Mouse (Mus musculus) liver, embryonic 12.5 days (tissue): Measurements from ENCODE around the gene Cfap126. TPM values are rescaled to one million over a fixed set of nuclear protein-coding genes. Genes with fewer than 3 reads are reported as not detected.
"Not testable (repeated sequence)": the region's sequence is repeated elsewhere in the genome, so short reads cannot be mapped to it uniquely, and the experiment has no call there.

Source experiments
- ATAC-seq: fragments of 200-750 bp; cut with Nextera tagmentation; 2 replicates; pipeline ENCODE4 v1.8.0; 2017; ENCODE audit warnings: moderate number of reproducible peaks, mild to moderate bottlenecking, moderate library complexity
- H3K27ac ChIP-seq: fragments of 300-500 bp; sonication (generic); 2 replicates; pipeline ENCODE4 v1.5.1; 2016; ENCODE audit warnings: mild to moderate bottlenecking
- H3K27me3 ChIP-seq: fragments of 300-500 bp; sonication (generic); replicated peaks from 2 replicates; pipeline ENCODE4 v1.6.1; 2016; ENCODE audit warnings: mild to moderate bottlenecking, moderate library complexity
- H3K36me3 ChIP-seq: fragments of 300-500 bp; sonication (generic); 2 replicates; pipeline ENCODE4 v1.6.1; 2016; ENCODE audit warnings: mild to moderate bottlenecking, moderate library complexity
- H3K4me1 ChIP-seq: fragments of 300-500 bp; sonication (generic); 2 replicates; pipeline ENCODE4 v1.6.1; 2016
- H3K4me2 ChIP-seq: fragments of 300-500 bp; sonication (generic); 2 replicates; pipeline ENCODE4 v1.6.1; 2016; ENCODE audit warnings: mild to moderate bottlenecking, moderate library complexity
- H3K4me3 ChIP-seq: fragments of 300-500 bp; sonication (generic); 2 replicates; pipeline ENCODE4 v1.5.1; 2016; ENCODE audit warnings: mild to moderate bottlenecking, moderate library complexity
- H3K9ac ChIP-seq: fragments of 300-500 bp; sonication (generic); 2 replicates; pipeline ENCODE4 v1.6.1; 2016; ENCODE audit warnings: mild to moderate bottlenecking, moderate library complexity
- H3K9me3 ChIP-seq: fragments of 300-500 bp; sonication (generic); replicated peaks from 2 replicates; pipeline ENCODE4 v1.6.1; 2016; ENCODE audit warnings: mild to moderate bottlenecking, moderate library complexity
- WGBS: fragments of 180-500 bp; shearing (Covaris S2); methylation state at CpG from one replicate; pipeline ENCODE4 v1.1.7; 2016; ENCODE audit not compliant: insufficient replicate concordance; 5-methylcytosine and 5-hydroxymethylcytosine counted together
- polyA plus RNA-seq: library from polyadenylated mRNA; unstranded; fragments of >200 nt; fragmentation: Nextera tagmentation; extraction: Ambion mirVana; gene quantifications from 2 replicates; pipeline ENCODE4 v1.2.1, GENCODE M21; 2016

Gene Cfap126
- polyA plus RNA-seq, result 2.1 and 2.3 TPM in 2 replicates

- Histone ChIP-seq H3K4me3 (peak within 1 kb of the TSS; percentile 68), H3K36me3 (no peaks in the 10 kb centered on the region), H3K9ac (peak within 1 kb of the TSS; percentile 76), H3K4me2 (peak within 1 kb of the TSS; percentile 82), H3K27me3 (no peaks in the 10 kb centered on the region), H3K9me3 (no peaks in the 10 kb centered on the region), H3K4me1 (peaks cover 70% of the 10 kb centered on the region), H3K27ac (peak within 1 kb of the TSS; percentile 73)
- ATAC-seq, result peak; percentile 42
- WGBS, result under 1% methylated on average over 24 of the region's 24 CpGs
These were observed at the start of gene Cfap126 for GRCm38 (mm10) chr1:171113873-171114299. TSS of gene Cfap126 (plus strand) at chr1:171113918.

GRCm38 (mm10) chr1:171064491-171065242, 49.1 kb upstream of the Cfap126 start, which contains the start of gene Fcgr3:
TSS of gene Fcgr3 (minus strand) at chr1:171064935.
- Histone ChIP-seq H3K27ac (peak within 1 kb of the TSS; percentile 5; the same call in 1 of the 2 replicates), H3K4me1 (peaks cover 36% of the 10 kb centered on the region), H3K9ac (peak within 1 kb of the TSS; percentile 50), H3K4me2 (peak within 1 kb of the TSS; percentile 60), H3K4me3 (peak within 1 kb of the TSS; percentile 52), H3K27me3 (peaks cover 38% of the 10 kb centered on the region)
- WGBS, result under 1% methylated on average over 43 of the region's 75 CpGs
- H3K9me3 ChIP-seq, H3K36me3 ChIP-seq: not testable (repeated sequence)
- peak; percentile 73 for ATAC-seq

GRCm38 (mm10) chr1:171065243-171065587, 48.5 kb upstream of the Cfap126 start:
- peak; percentile 52 for ATAC-seq
- peak overlapping the region; percentile 42 for H3K4me3 ChIP-seq
- H3K9ac ChIP-seq, H3K36me3 ChIP-seq, H3K9me3 ChIP-seq, H3K27ac ChIP-seq: not testable (repeated sequence)
- WGBS, result 1% methylated on average over 26 of the region's 35 CpGs
- H3K4me2 ChIP-seq, result peak overlapping the region; percentile 60
- H3K27me3 ChIP-seq, result peaks cover 43% of the 10 kb centered on the region
- H3K4me1 ChIP-seq, result peaks cover 31% of the 10 kb centered on the region

GRCm38 (mm10) chr1:171065768-171066167, 48.0 kb upstream of the Cfap126 start:
- H3K36me3 ChIP-seq, H3K9me3 ChIP-seq, H3K27ac ChIP-seq, H3K9ac ChIP-seq: not testable (repeated sequence)
- Histone ChIP-seq H3K4me2 (peak overlapping the region; percentile 59), H3K4me1 (peaks cover 25% of the 10 kb centered on the region), H3K27me3 (peaks cover 45% of the 10 kb centered on the region), H3K4me3 (peak overlapping the region; percentile 47)
- peak; percentile 4 for ATAC-seq
- 3% methylated on average over 31 of the region's 45 CpGs for WGBS

GRCm38 (mm10) chr1:171066583-171066982, 47.1 kb upstream of the Cfap126 start:
- not testable (repeated sequence) for H3K9ac ChIP-seq, H3K36me3 ChIP-seq, H3K4me2 ChIP-seq, H3K9me3 ChIP-seq, H3K27ac ChIP-seq, H3K4me3 ChIP-seq
- peak; percentile 75 for ATAC-seq
- Histone ChIP-seq H3K4me1 (peaks cover 19% of the 10 kb centered on the region), H3K27me3 (peaks cover 52% of the 10 kb centered on the region)
- WGBS, result 13% methylated on average over 3 of the region's 10 CpGs

- ATAC-seq, H3K27ac ChIP-seq, H3K36me3 ChIP-seq, H3K9me3 ChIP-seq, H3K9ac ChIP-seq, H3K4me3 ChIP-seq, H3K4me2 ChIP-seq: not testable (repeated sequence)
- Histone ChIP-seq H3K4me1 (peaks cover 19% of the 10 kb centered on the region), H3K27me3 (peaks cover 52% of the 10 kb centered on the region)
- WGBS, result 24% methylated on average over 5 of the region's 5 CpGs
These were observed 45.8 kb upstream of the Cfap126 start for GRCm38 (mm10) chr1:171067928-171068327.

- Histone ChIP-seq H3K4me1 (peaks cover 13% of the 10 kb centered on the region), H3K27me3 (peaks cover 52% of the 10 kb centered on the region)
- not testable (repeated sequence) for H3K9me3 ChIP-seq, H3K4me3 ChIP-seq, H3K9ac ChIP-seq, H3K4me2 ChIP-seq, H3K27ac ChIP-seq, H3K36me3 ChIP-seq, ATAC-seq
- WGBS, result 52% methylated on average over 3 of the region's 3 CpGs
These were observed 44.2 kb upstream of the Cfap126 start for GRCm38 (mm10) chr1:171069508-171069907.

- WGBS, result 16% methylated on average over 16 of the region's 16 CpGs
- not testable (repeated sequence) for H3K4me3 ChIP-seq, ATAC-seq
These were observed 42.8 kb upstream of the Cfap126 start for GRCm38 (mm10) chr1:171070879-171071278.

GRCm38 (mm10) chr1:171071726-171072125, 42.0 kb upstream of the Cfap126 start:
- not testable (repeated sequence) for H3K27ac ChIP-seq, H3K4me3 ChIP-seq, H3K4me1 ChIP-seq, H3K36me3 ChIP-seq, H3K9me3 ChIP-seq, H3K4me2 ChIP-seq, H3K9ac ChIP-seq
- no CpG with 5 or more reads among the region's 35 CpGs for WGBS
- peaks cover 40% of the 10 kb centered on the region for H3K27me3 ChIP-seq
- peak; percentile 75 for ATAC-seq

More at GRCm38 (mm10) chr1:171070879-171071278, 42.8 kb upstream of the Cfap126 start:
- H3K27ac ChIP-seq, H3K9ac ChIP-seq, H3K4me1 ChIP-seq, H3K9me3 ChIP-seq, H3K36me3 ChIP-seq, H3K4me2 ChIP-seq: not testable (repeated sequence)
- peaks cover 44% of the 10 kb centered on the region for H3K27me3 ChIP-seq

- not testable (repeated sequence) for H3K36me3 ChIP-seq, H3K4me3 ChIP-seq, H3K27ac ChIP-seq, H3K4me2 ChIP-seq, H3K4me1 ChIP-seq, H3K9ac ChIP-seq, H3K9me3 ChIP-seq
- peak; percentile 60 for ATAC-seq
- no CpG with 5 or more reads among the region's 45 CpGs for WGBS
- H3K27me3 ChIP-seq, result peaks cover 43% of the 10 kb centered on the region
These were observed 41.5 kb upstream of the Cfap126 start for GRCm38 (mm10) chr1:171072217-171072616.

- H3K27me3 ChIP-seq, result peaks cover 54% of the 10 kb centered on the region
- not testable (repeated sequence) for H3K4me3 ChIP-seq, H3K9me3 ChIP-seq, H3K27ac ChIP-seq, H3K9ac ChIP-seq, H3K4me2 ChIP-seq, H3K36me3 ChIP-seq, H3K4me1 ChIP-seq
- 5% methylated on average over 8 of the region's 10 CpGs for WGBS
- ATAC-seq, result peak; percentile 75
These were observed 39.4 kb upstream of the Cfap126 start for GRCm38 (mm10) chr1:171074283-171074682.

- H3K4me2 ChIP-seq, H3K4me1 ChIP-seq, H3K4me3 ChIP-seq, H3K9ac ChIP-seq, H3K27ac ChIP-seq, H3K36me3 ChIP-seq, ATAC-seq, H3K9me3 ChIP-seq: not testable (repeated sequence)
- H3K27me3 ChIP-seq, result peaks cover 40% of the 10 kb centered on the region
- 56% methylated on average over 4 of the region's 5 CpGs for WGBS
These were observed 37.5 kb upstream of the Cfap126 start for GRCm38 (mm10) chr1:171076176-171076575.
